Mouse (Mus musculus) liver, adult 2 months (tissue): ENCODE results near the gene 1700003E16Rik.

Experiments
- CTCF ChIP-seq: fragments of 200-500 bp; IDR thresholded peaks from 2 replicates; pipeline ENCODE4 v1.5.1; 2011; ENCODE audit warnings: low read depth, low read length, control low read depth
- POLR2A ChIP-seq: fragments of 200-500 bp; IDR thresholded peaks from 2 replicates; pipeline ENCODE4 v1.6.1; 2011; ENCODE audit warnings: low read length, control low read depth; ENCODE audit not compliant: insufficient read depth; ENCODE audit errors: extremely low read depth

- no peak for TF ChIP-seq POLR2A
- TF ChIP-seq CTCF, result no peak
Measured at GRCm38 (mm10) chr6:83165026-83165606, 8.9 kb downstream of the 1700003E16Rik start.
